Mouse (Mus musculus): Measurements from ENCODE around the gene Izumo2.

DNA sequence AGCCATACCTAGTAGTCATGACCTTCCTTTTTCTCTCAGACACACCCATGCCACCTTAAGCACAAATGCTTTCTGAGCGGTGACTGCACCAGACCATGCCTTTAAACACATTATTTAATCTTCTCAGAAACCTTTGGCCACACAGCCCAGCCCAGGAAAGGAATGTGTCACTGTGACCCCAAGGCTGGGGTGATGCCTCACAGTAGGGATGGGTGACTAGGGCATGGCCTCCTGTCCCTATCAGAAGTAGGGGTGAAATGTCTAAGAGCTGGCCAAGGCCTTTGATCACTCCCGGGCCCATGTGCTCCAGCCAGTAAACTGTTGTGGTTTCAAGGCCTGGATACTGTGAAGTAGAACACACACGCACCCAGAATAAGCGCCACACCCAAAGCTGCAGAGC is 13.3 kb upstream of the Izumo2 start:
- TF ChIP-seq CTCF (IDR thresholded peaks at IDR 0.05): no peak
- TF ChIP-seq EP300 (IDR thresholded peaks at IDR 0.05): no peak
